Mouse (Mus musculus): ENCODE results near the gene Cfap206. TPM values are rescaled to one million over a fixed set of nuclear protein-coding genes. Genes with fewer than 3 reads are reported as not detected.
"Not testable (repeated sequence)": the region's sequence is repeated elsewhere in the genome, so short reads cannot be mapped to it uniquely, and the experiment has no call there.

Gene Cfap206
- total RNA-seq (2022), result under 1 TPM; 0.31 to 1.00 (median 0.65) TPM

DNA sequence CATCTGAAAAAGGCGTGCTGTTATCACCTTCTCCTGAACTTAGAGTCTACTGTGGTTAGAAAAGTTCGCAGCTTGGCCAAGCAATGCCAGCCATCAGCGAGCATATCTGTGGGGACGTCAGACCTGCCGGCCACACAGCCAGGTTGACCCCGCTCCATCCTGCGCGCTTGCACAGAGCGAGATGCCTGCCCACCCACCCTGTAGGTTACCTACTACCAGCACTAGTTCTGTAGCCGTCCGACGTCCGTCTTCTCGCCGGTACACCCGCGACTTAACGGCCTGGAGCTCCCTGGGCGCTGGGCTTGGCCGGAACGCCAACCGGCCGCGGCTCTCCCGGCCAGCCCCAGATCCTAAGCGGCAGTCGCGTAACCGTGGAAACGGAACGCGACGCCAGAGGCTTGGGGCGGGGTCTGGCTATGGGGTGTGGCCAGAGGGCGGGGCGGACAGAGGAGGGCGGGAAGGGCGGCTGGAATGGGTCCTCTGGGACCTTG, at the start of gene Cfap206:
Gene Cfap206 (minus strand): TSS at position 356 of the 491 bp plus-strand sequence.
- DNase-seq, result peak; percentile 59

DNA sequence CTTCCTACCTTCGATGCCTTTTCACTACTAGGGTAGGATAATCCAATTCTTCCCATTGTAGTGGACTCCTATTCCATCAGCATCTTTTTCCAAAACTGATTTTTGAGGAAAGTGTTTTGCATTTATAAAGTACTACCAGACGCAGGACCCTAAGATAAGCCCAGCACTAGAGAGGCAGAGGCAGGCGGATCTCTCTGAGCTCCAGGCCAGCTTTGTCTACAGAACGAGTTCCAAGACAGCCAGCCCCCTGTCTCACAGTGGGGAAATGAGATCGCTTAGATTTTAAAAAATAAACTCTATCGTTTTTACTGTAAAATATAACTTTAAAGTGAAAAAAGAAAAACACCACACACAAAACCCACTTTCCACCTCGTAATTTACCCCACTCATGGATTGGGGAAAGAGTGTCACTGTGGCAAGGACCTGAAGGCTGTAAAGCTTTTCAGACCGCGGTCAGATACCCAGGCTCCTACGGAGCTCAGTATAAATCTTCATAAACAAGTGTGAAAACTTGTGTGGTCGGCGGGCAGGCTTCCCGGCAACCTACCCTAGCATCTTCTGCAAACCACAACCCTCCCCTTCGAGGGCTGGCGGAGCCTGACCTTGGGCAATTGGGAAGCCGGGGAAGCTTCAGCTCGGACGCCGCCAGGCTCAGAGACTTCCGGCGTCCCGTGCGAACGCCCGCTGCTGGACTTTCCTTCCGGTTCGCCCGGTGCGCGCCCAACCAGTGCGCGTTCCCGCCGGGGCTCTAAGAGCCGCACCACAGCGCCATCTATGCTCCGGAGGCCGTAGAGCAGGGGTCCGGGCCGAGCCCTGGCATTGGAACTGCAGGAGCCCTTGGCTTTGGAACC, 47.9 kb upstream of the Cfap206 start, which contains the start of gene Smim8:
Gene Smim8 (minus strand): TSS at position 747 of the 851 bp plus-strand sequence.
- peak; percentile 84 for DNase-seq

DNA sequence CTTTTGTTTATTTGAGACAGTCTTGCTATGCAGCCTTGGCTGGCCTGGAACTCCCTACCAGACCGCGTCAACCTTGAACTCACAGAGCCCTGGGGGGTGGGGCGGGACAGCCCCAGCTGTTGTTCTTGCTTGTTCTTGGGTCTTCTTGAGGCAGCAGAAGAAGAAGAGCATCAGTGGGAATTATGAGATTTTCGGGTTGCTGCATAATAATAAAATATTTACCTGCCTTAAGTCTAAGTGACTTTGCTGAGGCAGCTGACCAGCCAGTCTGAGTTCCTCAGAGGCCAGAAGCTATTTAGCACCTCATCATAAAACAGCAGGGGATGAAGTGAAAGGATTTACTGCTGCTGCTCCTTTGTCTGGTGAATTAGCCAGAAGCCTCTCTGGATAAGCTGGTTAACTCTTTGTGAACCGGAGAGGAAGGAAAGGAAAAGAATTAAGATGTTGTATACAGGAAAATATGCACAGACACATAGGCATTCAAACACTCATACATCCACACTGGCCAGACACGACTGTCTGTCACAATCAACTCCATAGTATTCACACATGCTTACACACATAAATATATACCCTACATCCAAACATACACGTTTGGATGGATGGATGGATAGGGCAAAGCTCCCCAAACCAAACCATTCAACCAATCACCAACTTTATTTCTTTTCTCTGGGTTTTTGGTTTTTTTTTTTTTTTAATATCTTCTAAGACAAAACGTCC, 41.8 kb upstream of the Cfap206 start:
- no peak for DNase-seq

DNA sequence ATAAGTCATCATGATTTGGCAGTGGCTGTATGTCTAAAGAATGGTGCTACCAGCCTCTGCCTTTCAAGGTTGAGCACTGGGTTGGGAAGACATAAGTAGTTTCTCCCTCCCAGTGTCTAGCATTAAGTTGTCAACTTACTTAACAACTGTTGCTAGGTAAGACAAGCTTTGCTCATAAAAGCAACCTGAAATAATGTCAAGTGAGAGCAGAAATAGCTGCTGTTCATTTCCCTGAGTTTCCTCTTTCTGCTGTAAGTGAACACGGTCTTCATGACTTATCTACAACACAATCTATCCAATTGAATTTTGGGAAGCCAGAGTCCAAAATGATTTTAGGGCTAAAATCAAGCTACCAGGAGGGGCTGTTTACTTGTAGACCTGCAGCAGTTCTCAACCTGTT, 26.2 kb upstream of the Cfap206 start, which contains the start of gene Gm136:
Gene Gm136 (minus strand): TSS at position 101 of the 400 bp plus-strand sequence.
- no peak for DNase-seq

DNA sequence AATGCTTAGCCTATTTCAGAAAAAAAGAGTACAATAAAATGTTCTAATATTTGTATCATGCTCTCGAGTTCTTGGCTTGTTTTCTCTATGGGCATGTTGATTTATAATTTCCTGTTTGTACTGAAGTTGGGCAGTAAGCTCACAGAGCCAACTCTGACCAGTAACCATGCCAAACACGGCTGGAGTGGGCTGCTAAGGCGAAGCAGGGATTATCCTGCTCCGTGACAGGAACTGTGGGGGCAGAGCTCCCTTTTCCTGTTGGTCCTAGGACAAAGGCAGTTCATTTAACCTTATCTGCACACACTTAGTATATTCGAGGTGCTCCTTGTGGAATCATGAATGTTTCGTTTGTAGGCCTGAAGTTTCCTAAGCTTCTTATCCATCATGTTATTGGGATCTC, 19.2 kb upstream of the Cfap206 start:
- DNase-seq, result peak; percentile 7

DNA sequence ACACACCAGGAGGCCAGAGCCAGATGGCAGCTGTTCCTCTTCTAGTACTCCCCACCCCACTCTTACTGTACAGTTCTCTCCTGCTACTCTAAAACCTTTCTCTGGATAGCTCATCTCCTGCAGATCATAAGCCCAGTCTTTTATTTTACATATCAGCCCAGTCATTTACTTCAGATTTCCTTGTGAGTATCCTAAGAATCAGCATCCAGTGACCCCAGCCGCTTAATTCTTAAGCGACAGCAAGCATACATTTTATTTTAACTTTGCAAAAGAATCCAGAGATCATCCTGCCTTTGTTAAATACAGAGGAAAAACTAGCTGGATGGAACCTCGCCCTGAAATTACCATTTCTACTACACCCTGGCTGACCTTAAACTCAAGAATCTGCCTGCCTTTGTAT, 4.5 kb upstream of the Cfap206 start:
- no peak for DNase-seq

DNA sequence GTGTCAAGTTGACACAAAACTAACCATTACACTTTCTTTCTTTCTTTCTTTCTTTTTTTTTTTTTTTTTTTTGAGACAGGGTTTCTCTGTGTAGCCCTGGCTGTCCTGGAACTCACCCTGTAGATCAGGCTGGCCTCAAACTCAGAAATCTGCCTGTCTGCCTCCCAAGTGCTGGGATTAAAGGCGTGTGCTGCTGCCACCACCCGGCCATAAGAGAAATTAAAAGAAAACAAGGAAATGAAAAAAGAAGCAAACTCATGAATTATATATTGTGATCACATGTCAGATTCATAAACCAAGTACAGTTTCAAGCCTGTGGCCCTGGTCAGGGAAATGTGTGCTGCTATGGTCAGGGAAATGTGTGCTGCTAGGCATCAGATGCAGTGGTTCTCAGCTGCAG, 3.4 kb upstream of the Cfap206 start:
- not testable (repeated sequence) for DNase-seq

DNA sequence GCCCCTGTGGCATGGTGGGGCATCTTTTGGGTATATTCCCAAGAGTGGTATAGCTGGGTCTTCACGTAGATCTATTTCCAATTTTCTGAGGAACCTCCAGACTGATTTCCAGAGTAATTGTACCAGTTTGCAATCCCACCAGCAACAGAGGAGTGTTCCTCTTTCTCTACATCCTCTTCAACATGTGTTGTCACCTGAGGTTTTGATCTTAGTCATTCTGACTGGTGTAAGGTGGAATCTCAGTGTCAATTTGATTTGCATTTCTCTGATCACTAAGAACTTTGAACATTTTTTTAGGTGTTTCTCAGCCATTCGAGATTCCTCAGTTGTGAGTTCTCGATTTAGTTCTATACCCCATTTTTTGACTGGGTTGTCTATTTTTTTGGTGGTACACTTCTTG, 4.3 kb downstream of the Cfap206 start:
- not testable (repeated sequence) for DNase-seq

DNA sequence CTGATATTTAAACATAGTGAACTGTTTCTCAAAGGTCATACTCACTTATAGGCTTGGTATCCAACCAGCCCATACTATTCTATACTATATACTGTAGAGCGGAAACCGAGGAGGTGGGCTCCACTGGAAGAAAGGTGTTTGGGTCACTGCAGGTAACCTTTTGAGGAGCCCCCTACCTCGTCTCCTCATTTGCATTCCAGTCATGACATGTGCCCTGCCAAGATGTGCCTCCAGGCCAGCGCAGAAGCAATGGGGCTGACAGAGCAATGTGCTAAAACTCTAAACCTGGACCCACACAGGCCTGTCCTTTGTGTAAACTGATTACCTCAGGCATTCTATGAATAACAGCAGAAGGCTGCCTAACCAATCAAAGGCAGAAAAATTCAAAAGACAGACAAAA, 5.7 kb downstream of the Cfap206 start:
- no peak for DNase-seq

DNA sequence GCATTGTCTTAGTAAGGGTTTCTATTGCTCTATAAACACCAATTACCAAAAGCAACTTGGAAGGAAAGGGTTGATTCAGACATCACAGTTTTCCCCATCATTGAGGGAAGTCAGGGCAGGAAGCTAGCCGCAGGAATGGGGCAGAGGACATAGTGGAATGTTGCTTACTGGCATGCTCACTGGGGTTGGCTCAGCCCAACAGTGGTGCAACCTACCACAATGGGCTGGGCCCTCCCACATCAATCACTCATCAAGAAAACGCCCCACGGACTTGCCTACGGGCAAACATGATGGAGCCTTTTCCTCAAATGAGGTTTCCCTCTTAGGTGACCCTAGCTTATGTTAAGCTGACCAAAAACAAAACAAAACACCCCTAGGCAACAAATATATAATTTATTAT, 6.8 kb downstream of the Cfap206 start:
- DNase-seq, result no peak

DNA sequence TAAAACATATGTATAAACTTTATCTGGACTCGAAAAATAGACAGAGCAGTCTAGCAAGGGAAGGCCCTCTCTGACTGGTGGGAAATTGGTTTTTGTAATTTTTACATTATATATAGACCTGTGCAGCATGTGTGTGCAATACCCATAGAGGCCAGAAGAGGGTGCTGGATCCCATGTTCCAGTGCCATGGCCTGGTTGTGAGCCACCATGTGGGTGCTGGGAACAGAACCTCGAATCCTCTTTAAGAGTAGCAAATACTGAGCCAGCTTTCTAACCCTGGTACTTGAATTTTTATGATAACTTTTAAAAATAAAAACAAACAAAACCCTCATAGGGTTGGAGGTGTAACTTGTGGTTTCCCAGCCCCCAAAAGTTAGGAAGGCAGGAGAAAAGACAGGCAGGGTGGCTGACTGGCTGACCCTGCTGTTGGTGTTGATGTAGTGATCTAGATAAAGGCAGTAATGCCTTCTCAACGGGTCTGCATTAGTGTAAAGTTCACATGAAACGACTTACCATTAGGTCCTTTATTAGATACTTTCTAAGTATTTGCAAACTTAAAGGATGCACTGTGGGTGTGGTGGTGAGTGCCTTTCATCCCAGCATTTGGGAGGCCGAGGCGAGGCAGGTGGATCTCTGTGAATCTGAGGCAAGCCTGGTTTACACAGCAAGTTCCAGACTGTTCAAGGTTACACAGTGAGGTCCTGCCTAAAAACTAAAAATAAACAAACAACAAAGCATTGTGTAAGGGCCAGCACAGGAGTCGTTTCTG, 9.7 kb downstream of the Cfap206 start:
- no peak for DNase-seq

DNA sequence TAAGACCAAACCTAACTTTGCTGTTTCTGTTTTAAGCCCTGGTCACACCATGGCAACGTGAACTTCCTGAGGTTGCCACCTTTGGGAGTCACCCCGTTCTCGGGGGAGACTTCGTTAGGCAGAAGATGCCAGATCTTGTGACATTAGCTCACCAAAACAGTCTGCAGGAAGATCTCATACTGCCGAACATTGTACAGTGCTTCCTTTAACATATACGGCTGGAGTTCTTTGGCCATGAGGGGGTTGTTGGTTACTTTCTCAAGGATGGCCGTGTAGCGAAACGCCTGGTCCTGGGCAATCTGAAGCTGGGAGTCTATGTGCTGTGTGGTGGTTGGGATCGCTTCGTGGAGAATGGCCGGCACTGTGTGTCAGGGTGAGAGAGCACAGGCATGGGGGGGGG, 10.6 kb downstream of the Cfap206 start:
- no peak for DNase-seq

DNA sequence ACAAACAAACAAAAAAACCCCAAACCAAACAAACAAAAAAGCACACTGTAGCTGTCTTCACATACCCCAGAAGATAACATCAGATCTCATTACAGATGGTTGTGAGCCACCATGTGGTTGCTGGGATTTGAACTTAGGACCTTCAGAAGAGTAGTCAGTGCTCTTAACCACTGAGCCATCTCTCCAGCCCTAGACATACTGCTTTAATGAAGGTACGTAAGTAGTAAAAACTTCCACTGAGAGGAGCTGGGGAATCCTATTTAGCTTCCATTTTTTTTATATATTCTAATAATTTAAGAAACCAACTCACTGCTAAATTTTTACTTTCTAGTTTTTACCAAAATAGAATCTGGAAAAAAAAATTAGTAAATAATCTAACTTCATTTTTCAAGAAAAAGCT, 14.9 kb downstream of the Cfap206 start:
- DNase-seq, result no peak

DNA sequence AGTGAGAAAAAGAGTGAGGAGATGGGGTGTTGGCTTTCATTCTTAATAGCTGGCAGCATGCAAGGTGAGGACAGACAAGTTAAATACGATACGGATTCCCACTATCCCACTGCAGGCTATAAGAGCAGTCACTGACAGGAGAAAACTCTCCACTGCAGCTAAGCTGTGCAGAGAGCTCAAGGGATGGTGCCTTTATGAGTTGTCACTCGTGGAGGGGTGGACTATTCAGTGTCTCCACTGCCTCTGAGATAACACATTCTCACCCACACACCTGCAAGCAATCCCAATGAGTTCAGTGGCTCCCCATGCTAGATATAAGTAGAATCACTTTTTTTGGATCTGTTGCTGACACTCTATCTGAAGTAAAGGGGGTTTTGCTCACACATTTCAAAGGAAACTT, 21.9 kb downstream of the Cfap206 start:
- DNase-seq, result no peak

DNA sequence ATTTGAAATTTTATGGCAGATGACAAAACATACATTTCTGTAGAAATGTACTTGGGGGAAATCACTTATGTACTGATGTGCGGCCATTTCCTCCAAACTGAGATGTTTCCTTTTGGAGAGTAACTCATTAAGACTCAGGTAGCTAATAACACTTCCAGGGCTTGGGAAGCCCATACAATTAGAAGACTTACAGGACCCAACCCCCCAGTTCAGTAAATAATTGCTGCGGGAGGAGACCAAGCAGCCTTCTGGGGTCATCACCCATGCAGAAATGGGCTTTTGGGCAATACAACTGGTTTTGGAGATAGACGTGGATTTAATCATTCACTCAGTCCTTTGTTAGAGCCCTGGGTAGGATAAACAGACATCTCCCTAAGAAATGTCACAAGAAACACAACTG, 22.8 kb downstream of the Cfap206 start:
- no peak for DNase-seq

DNA sequence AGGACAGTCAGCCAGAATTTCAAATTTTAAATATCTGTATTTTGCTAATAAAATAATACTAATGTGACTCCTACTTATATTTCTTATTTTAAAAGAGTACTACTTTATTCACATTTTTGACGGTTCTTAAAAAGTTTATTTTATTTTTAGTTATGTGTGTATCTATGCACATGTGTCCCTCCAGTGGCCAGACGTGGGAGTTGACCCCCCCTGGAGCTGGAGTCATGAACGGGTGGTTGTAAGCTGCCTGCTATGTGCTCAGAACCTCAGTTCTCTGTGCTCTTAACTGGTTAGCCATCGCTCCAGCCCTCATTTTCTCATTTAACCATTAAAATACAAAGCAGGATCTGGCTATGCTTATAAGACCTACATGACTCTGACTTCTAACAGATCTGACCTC, 27.0 kb downstream of the Cfap206 start:
- DNase-seq, result no peak

DNA sequence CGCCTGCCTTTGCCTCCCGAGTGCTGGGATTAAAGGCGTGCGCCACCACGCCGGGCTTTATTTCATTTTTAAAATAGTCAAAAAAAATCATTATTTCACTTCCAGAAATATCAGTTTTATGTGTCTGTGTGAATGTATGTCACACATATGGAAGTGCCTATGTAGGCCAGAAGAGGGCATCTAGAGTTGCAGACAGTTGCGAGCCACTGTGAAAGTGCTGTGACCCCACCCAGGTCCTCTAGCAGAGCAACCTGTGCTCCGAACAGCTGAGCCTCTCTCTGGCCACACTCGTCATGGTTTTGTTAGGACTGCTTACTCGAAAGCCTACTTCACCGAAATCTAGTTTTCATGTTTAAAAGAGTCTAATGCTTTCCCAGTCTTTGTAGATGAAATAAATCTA, 27.8 kb downstream of the Cfap206 start:
- no peak for DNase-seq

DNA sequence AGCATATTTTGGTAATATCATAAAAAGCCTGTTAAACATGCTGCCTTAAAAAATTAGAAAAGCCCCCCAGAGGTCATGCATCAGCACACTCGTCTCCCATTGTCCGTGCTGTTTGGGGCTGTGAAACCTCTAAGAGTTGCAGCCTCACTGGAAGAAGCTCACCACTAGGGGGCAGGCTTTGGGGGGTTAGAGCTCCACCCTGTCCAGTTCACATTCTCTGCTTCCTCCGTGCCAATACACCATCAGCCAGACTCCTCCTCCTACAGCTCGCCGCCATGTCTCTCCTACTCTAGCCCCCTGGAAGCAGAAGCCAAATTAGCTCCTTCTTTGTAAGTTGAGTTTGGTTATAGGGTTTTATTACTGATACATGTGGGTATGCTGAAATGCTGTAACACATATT, 28.5 kb downstream of the Cfap206 start:
- peak; percentile 54 for DNase-seq

DNA sequence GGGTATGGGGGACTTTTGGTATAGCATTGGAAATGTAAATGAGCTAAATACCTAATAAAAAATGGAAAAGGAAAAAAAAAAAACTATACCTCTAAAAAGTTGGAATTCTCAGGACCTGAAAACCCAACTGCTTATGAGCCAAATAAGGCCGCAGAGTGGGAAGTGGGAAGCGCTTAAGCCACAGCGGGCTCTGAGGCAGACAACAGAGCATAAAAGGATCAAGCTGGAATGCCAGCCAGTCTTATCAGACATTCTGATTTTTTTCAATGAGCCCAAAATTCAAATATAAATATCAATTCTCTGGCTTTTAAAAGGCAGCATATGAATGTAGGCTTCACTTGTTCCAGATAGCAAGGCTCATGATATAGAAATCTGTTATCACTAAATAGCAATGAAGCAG, 42.0 kb downstream of the Cfap206 start:
- DNase-seq, result no peak

DNA sequence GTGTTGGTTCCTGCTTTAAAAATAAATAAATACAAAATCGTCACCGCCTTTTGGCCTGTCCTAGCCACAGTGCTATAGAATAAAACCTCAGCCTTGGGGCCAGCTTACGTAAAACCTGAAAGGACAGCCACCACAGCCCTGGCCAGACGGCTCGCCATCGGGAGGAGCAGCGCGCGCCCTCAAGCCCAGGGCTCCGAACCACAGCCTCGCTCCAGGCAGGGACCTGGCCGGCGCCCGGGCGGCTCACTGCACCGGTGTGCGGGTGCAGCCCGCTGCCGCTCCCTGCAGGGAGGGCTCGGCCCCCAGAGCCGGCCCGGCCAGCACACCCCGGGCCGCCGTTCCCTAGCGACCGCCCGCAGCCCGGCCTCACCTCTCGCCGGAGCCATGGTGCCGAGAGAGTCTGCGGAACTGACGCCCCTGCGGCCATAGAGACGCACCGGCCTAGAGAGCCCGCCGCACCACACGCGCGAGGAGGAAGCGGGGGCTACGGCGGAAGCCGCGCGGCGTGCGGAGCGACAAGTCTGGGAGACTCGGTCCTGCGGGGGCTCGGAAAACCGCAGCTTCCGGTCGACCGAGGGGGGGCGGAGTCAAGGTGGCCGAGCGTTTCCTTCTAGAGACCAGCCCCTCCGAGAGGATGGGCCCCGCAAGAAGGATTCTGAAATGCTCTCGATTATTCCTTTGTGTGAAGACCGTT, 43.0 kb downstream of the Cfap206 start, which contains the start of gene Slc35a1:
Gene Slc35a1 (minus strand): TSS at position 565 of the 694 bp plus-strand sequence.
- peak; percentile 92 for DNase-seq

DNA sequence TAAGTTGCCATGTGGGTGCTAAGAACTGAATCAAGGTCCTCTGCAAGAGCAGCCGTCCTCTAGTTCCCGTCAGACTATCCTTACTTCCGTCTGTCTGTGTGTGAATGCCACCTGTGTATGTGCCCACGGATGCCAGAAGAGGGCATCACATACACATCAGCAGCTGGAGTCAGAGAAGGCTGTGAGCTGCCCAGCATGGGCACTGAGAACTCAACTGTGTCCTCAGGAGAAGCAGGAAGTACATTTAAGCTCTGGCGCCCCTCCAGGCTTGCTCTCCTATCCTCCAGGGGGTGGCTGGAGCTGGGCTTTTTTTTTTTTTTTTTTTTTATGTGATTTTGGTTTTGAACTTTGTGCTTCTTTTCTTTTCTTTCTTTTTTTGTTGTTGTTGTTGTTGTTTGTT, 49.5 kb downstream of the Cfap206 start:
- DNase-seq, result no peak

DNA sequence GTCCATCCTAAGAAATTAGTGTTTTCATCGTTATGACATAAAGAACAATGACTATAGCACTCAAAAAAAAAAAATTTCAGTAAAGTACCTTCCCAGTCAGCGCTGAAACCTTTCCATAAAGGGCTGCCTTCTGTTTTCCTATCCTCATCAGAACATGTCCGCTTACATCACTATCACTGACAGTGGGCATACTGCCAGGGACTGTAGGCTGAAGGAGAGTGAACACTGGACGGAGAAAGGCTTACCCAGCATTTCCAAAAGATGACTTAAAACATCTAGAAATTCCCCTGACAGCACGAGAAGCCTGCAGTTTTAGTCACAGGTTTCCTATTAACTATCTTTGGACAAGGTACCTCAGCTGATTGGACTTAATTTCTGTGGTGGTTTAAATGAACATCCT, 56.3 kb downstream of the Cfap206 start:
- DNase-seq, result no peak

All from adrenal gland, adult 8-10 months (tissue).